Mouse (Mus musculus): ENCODE results near the gene Maml1.

DNA sequence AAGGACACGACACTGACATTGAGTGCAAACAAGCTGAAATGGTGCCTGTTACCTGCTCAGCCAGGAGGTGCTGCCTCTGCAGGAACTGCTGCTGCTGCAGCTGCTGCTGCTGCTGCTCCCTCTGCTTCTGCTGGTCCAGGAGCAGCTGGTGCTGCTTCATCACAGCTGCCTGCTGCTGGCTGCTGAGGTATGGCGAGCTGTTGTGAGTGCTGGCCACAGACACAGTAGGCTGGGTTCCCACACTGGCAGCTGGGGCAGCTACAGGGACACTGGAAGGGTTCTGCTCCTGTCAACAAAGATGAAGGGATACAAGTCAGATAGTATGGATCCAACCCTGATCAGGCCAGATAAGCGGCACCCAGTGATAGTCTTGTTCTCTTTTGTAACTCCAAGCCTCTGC, 28.9 kb downstream of the Maml1 start:
- TF ChIP-seq CTCF (IDR thresholded peaks at IDR 0.05; ENCODE audit: extremely low read depth, insufficient read length, insufficient replicate concordance, low read depth, low read length) (no peak), POLR2A (IDR thresholded peaks at IDR 0.05; ENCODE audit: low read depth, low read length) (no peak)

Measured in small intestine, adult 2 months (tissue).